Mouse (Mus musculus): ENCODE results near the gene Btbd3. TPM values are rescaled to one million over a fixed set of nuclear protein-coding genes. Genes with fewer than 3 reads are reported as not detected.

Gene Btbd3
- 10 to 100 TPM; 27.4 to 31.3 TPM for total RNA-seq (2021)
- long read RNA-seq, experiment 1, full-length matches to known transcripts = 17 of 23 reads
- long read RNA-seq, experiment 1, partial matches to known transcripts = 5 of 23 reads
- long read RNA-seq, experiment 1, other reads (novel, unspliced or antisense) = 1 of 23 reads
- long read RNA-seq, experiment 2, full-length matches to known transcripts = 12 of 20 reads
- long read RNA-seq, experiment 2, partial matches to known transcripts = 5 of 20 reads
- long read RNA-seq, experiment 2, other reads (novel, unspliced or antisense) = 3 of 20 reads

DNA sequence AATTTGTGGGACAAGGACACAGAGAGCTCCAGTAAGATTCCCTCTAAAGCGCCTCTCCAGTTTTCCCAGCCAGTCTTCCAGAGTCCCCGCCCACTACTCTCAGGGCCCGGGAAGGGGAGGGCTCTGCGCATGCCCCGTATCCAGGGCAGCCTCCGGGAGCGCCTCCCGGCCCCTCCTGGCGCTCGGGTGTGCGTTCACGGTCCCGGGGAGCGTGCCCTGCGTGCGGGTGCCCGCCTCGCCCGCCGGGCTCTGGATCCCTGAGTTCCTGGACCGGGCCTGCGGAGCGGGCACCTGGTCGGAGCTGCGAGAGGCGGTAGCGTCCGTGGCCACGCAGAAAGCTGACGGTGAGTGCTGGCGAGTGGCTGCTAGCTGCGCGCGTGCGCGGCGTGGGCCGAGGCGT is at the start of gene Btbd3:
Gene Btbd3 (plus strand): TSS at position 155 of the 400 bp plus-strand sequence.
- DNase-seq (ENCODE audit: low spot score in 2 of 2) = peak; percentile 90 to 93

DNA sequence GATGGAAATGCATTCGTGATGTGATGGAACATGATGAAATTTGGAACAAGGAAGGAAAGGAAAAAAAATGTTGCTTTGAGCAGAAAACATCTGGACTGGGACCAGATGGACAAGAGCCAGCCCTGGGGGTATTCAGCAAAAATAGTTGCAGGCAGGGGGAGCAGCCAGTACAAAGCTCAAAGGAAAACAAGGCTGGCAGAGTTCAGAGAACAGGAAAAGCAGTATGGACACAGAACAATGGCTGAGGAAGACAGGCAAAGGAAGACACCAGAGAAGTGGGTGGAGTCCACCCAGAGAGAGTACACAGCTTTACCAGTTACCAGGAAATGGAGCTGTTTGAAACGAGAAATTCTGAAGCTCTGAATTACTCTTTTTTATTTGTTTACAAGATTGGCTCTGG is 40.8 kb upstream of the Btbd3 start:
- peak; percentile 35 to 66 for DNase-seq (ENCODE audit: low spot score in 2 of 2)

DNA sequence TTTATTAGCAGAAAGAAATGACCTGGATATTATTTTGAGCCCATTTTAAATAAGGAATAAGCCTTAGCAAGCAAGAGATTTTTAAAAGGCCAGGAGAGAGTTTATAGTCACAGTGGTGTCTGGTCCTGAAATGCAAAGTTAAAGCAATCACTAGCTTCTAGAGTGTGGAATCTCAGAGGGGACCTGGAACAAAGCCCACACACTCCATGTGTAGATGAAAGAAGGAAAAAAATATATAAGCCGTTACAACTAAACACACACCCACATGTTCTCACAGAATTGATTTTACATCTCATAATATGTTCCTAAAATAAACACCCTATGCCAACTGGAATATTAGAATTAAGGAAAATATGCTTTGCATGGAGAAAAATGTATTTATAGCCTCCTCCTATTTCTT is 36.1 kb upstream of the Btbd3 start:
- DNase-seq (ENCODE audit: low spot score in 2 of 2) = no peak

DNA sequence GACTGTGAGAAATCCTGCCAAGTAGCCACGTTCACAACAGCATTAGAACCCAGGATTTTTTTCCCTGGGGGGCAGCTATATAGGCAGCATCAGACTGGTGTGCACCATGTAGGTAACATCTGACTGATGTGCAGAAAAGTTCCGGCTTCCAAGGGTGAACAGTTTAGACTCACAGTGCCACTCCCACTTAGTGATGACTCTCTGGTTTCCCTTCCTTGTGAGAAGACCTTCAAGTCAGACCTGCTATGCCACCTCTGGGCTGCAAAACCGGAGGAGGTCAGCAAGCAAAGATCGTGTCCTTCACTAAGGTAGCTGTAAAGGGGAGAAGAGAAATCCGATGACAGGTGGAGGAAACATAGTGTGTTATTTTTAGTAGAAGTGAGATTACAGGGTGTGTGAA is 24.1 kb upstream of the Btbd3 start:
- no peak for DNase-seq (ENCODE audit: low spot score in 2 of 2)

DNA sequence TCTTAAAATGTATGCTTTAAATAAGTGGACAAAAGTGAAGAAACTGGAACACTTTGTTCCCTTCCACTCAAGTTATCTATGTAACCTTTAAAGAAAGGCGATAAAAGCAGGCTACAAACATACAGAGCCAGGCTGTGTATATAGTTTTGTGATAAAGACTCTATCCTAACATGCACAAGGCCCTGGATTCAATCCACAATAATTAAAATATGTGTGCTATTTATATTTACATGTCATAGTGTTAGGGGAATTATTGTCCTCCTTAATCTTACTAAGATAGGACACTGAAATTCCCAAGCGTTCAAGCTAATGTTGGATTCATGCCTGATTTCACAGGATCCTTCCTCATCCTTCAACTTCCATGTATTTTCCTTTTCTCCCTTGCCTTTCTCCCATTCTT is 20.2 kb upstream of the Btbd3 start:
- no peak for DNase-seq (ENCODE audit: low spot score in 2 of 2)

DNA sequence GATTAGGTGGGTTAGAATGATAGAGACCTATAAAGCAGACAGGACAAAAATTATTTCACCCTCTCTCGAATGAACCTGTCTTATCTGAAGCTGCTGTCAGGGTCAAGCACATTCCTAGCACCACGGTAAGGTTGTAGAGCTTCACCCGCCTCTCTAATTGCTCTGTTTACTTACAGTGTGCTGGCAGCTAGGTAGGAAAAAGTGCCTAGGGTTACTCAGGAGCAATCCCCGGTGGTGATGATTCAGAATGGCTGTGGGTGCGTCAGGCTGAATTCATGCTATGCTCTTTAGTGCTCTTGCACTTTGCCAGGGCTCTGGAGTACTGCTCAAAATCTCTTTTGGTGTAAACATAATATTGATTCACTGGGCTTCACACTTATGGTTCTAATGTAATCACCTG is 13.9 kb upstream of the Btbd3 start:
- no peak for DNase-seq (ENCODE audit: low spot score in 2 of 2)

DNA sequence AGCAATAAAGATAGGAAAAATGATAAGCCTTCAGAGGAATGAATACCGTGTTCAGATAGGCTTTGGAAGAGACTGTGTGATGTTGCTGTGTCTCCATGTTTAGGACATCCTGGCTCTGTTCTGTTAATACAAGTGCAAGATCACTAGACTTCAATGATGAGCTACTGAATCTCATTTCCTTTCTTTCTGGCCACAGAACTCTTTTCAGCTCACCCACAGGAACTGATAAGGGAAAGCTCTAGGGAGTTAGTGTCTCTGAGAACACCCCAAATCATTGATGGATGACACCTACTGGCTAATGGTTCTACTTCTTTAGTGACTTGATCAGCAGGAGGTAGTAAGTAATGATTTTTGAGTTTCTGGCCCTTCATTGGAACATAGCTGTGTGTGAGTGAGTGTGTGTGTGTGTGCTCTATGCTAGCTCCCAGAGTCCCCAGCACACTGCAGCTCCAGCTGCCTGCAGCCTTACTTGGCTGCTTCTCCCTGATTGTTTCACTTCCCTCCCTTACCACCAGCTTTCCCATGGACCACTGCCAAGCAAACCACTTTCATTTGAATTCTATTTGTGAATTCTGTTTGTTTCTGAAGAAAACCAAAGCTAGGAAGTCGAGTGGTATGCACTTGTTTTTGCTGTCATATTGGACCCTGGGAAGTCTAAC is 10.6 kb upstream of the Btbd3 start:
- peak; percentile 27 to 70 for DNase-seq (ENCODE audit: low spot score in 2 of 2)

DNA sequence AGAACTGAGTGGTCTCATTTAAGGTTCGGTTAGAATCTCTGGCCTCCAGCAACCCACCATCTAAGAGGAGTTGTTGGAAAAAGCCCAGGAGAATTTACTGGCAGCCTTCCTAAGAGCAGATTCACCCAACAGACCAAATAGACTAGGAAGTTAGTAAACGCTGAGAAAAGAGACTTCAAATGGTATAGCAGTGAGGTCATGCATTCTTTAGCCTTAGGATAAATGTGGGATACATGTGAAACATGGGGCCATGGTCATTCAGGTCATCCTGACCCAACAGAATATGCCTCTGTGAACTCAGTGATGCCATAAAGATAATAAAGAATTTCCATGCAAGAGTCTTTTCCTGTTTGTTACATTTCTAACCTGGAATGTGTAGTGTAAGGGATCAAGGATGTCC is 8.4 kb upstream of the Btbd3 start:
- DNase-seq (ENCODE audit: low spot score in 2 of 2) = peak in 1 of 2 experiments; percentile 7

DNA sequence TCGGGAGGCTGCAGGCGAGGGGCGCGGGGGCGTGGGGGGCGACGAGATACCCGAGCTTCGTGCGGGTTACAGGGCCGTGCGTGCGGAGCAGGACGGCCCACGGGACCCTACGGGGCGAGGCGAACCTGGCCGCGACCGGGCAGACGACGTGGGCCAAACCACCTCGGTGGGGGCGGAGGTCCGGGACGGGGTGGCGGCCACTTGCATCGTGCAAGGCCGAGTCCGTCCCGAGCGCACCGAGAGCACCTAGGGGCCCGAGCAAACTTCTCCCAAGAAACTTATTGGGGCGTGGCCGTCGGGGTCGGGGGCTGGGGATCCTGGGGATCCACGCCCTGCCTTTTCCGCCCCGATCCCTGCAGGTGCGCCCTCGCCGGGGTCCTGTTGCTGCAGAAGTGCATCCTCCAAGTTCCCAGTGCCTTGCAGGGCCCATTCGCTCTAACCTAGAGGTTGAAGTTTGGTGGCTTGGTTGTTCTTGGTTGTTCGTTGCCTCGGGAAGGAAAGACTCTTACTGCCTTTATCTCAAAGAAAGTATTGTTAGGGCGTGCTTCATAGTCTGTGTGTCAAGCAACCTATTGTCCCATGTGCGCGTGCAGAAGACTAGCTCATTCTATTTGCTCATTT is 596 bp downstream of the Btbd3 start:
- peak; percentile 36 to 60 for DNase-seq (ENCODE audit: low spot score in 2 of 2)

DNA sequence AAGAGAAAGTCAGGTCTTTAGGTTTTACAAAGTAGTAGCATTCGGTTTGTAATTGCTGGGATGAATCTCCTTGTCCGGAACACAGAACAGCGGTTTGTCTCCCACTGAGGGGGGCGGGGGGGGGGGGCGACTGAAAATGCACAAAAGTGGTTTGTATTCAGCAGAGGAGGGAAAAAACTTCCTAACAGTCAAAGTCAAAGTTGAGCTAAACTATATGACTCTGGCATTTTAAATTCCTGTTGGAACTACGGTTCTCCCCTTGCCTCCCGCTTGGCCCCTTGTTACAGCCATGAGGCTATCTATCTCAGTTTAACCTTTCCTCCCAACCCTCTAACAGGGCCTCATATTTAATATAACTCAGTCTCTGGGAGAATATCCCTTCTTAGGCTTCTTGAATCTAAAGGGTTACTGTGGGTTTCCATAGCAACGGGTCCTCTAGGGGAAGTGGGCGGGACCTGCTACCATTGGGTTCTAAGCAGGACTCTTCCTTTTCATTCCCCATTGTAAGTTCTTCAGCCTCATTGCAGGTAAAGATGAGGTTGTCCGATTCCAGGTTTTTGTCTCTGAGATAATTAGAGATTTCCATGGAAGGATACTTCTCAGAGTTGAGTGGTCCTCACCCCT is 1.4 kb downstream of the Btbd3 start:
- DNase-seq (ENCODE audit: low spot score in 2 of 2) = peak in 1 of 2 experiments; percentile 50

DNA sequence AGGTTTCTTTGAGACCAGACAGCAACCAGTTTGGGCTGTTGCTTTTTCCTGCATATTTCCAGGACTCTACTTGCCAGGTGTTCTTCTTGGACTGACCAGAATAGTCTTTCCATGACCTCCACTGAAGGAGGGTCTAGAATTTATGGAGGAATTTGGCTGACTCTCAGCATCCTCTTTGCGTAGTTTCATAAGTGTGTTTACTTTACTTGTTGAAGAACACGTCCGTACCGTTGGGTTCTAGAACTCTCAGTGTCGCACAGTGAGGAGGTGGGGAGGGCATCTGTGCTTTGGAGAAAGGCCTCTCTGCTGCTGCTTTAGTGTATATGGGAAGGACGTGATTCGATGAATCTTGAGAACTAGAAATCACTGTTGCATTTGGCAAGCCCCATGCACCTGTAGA is 4.8 kb downstream of the Btbd3 start:
- no peak for DNase-seq (ENCODE audit: low spot score in 2 of 2)

DNA sequence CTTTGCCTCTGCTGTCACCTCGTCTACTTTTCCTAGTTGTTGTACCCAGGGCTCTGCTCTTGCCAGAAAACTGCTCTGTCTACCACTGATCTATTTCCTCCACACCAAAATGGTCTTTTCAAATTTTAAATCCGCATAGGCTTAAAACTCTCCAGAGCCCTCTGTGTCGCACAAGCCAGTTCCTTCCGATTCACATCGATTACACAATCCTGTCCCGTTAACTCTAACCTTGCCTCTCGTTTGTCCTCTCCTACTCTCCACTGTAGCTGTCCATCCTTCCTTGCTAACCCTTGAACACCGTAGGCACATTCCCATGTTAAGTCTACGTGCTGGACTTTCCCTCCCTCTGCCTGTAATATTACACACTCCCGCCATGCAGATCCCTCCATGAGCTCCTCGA is 6.5 kb downstream of the Btbd3 start:
- DNase-seq (ENCODE audit: low spot score in 2 of 2) = no peak

DNA sequence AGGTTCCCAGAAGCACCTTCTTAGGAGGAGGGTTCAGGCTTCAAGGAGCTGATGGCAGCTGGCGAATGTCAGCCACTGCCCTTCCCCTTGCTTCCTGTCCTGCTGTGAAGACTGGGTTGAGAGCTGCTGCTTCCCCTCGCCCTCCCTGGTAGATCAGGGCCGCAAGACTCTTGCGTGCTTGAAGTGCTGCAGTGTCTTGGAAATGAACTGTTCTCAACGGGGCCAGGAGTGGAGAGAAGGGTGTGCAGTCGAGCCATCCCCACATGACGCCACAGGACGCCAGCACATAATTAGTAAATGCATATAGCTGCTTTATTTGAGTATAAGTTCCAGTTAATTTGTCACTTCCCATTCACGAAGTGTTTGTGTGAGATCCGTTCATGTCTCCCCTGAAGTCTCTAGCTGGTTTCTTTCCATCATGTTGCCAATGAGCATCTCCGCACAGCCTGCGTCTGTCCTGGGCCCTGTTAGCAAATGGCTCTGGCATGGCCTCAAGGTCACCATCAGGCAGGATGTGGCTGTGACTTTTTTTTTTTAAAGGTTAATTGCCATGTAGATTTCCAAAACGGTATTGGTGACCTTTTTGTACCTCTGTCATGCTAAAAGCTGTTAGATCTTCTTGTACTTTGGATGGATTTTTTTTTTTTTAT is 9.1 kb downstream of the Btbd3 start:
- no peak for DNase-seq (ENCODE audit: low spot score in 2 of 2)

DNA sequence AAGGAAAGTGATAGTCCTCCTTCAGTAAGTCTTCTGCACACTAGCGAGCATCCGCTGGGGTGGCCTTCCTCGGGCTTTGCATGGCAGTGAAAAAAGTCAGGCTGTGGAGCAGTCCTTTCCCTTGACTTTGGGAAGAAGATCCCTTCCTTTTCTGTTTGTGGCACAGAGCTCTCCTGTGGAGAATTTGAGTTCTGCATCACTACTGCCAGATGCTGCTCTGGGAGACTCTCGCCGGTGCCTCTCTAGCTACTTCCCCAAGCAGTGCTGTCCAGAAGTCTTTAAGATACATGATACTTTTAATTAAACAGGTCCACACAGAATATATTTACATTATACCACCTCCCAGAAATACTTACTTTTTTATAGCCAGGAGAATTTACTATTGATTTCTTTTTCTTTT is 10.3 kb downstream of the Btbd3 start:
- no peak for DNase-seq (ENCODE audit: low spot score in 2 of 2)

DNA sequence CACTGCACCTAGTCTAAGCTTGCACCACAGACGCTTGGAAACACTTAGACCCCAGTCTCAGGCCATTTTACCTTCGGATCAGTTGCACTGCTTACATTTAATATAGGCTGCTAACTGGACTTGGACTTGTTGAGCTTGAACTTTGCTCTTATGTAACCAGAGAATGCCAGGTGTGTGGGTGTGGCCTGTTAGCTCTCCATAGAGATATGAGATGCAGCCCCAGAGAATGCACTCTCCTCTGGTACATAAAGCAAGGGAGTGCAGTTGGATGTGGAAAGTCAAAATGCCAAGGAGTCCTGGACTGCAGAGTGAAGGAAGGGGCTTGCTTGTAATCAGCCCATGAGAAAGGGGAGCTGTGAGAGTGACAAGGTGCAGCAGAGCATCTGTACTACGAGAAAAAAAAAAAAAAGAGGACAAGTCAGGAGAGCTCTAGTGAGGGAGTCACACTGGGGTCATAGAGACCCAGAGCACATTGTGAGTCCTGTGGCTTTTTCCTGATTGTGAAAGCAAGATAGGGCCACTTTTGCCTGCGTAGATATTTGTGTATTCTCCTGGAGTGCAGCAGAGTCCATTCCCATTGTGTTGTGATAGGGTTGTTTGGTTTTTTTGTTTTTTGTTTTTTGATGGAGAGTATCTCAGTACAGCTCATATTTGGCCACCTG is 11.6 kb downstream of the Btbd3 start:
- DNase-seq (ENCODE audit: low spot score in 2 of 2) = no peak

DNA sequence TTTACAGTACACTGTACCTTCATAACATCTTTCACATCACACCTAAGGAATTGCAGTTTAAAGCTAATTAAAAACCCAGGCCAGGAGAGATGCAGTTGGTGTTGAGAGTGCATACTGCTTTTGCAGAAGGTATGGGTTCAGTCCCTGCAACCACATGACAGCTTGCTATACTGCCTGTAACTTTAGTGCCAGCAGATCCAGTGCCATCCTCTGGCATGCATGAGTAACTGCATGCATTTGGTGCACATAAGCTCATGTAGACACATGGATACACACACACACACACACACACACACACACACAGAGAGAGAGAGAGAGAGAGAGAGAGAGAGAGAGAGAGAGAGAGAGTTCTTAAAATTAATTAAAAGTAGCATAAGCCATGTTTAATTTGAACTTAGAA is 13.0 kb downstream of the Btbd3 start:
- DNase-seq (ENCODE audit: low spot score in 2 of 2) = no peak

DNA sequence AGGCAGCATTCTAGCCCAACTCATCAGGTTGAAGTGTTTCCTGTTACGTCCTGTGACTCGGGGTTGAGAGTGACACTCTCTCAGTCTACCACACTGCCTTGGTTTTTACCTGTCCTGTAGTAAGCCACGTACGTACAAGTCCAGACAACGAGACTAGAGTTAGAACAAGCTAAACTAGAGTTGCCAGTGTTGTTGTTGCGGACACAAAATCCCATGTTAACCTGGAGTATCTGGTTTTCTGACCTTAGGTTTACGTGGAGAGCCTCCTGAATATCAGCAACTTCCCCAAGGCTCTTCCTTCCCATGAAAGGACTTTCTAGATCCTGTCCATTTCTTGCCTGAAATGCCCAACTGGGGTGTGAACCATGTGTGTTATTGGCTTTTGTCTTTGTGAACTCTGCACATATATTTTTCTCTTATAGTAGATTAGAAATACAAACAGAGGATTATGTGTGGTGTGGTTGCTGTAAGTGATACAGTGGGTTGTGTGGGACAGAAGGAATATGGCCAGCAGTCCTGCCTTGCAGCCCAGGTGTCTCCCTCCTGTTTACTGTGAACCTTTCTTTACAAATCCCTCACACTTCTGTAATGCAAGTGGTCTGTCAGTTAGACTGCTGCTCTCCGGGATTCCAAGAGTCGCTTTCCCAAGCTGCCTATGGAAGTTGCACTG is 17.2 kb downstream of the Btbd3 start:
- DNase-seq (ENCODE audit: low spot score in 2 of 2) = no peak

DNA sequence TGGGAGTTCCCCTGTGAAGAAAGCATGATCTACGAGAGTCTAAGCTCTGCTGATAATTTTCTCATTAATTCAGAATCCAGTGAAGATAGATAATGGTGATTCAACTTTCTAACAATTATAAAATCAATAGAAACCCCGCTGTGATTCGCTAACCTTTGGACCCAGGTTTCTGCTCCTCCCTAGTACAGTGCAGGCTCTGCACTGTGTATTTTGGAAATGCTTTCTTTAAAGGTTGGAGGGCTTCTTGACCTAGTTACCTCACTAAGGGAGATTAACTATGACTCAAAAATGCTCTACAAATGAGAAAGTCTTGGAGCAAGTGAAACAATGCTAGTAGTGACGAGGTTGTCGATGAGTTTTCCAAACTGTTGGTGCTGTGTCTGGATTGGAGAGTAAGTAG is 17.7 kb downstream of the Btbd3 start:
- no peak for DNase-seq (ENCODE audit: low spot score in 2 of 2)

DNA sequence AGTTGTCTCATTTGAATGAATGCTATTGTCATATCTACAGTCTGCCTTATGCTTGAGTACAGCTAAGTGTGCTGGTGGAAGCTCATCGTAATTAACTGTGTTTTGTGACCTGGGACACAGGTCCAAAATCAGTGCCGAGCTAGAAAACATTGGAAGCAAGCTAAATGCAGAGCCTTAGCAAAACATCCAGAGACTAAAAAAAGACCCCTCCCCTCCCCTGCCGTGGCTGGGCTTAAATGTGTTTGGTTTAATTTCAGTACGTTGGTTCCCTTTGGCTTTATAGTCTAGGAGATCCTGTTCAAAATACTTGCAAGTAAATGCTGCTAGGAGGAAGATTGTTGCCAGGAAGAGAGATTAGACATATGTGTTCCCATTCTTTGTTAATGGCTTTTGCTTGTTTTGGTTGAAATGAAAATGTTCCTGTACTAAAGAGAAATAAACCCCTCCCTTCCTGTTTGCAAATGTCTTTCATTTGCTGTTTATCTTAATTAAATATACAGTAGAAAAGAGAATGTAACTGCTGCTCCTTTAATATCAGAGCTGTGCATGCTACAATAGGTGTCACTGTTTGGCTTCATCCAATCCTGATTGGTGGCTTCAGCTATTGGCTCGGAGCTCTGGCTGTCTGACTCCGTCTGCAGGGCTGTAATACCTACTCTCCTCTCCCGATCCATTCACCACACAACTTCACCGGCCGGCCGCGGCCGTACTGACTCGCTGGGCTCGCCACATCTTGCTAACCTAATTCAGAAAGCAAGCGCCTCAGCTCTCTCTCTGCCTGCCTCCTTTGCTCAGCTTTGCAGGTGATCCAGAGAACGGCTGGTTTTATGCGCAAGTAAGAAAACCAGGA is 21.7 kb downstream of the Btbd3 start:
- DNase-seq (ENCODE audit: low spot score in 2 of 2) = peak in 1 of 2 experiments; percentile 64
